Mouse (Mus musculus) left cerebral cortex, adult 8-10 months (tissue): ENCODE results near the gene Gck. TPM values are rescaled to one million over a fixed set of nuclear protein-coding genes. Genes with fewer than 3 reads are reported as not detected.

Experiments
- total RNA-seq, 4 experiments: library from RNA; stranded (reverse); gene quantifications; 2 replicates each; pipeline ENCODE4 v1.2.4; 2022

Gene Gck
- total RNA-seq, 4 experiments from 2014 or later, result 0.81 to 2.3 (median 1.2) TPM

Other genes with a start within 250 kb of the Gck start
- gene Mrps24, start 234.4 kb downstream of the Gck start, total RNA-seq, result 10 to 100 TPM; 58.0 to 65.8 (median 61.4) TPM
- 10 to 100 TPM; 71.7 to 74.7 (median 73.3) TPM for gene Urgcp, start 187.7 kb downstream of the Gck start, total RNA-seq
- 10 to 100 TPM; 59.1 to 73.2 (median 66.7) TPM for gene Dbnl, start 161.6 kb downstream of the Gck start, total RNA-seq
- gene Pgam2, start 146.3 kb downstream of the Gck start, total RNA-seq, result 10 to 100 TPM in 3 of 4 experiments, 1 to 10 TPM in 1; 8.3 to 11.8 (median 10.7) TPM
- gene Polm, start 112.1 kb downstream of the Gck start, total RNA-seq, result 10 to 100 TPM in 3 of 4 experiments, 1 to 10 TPM in 1; 9.8 to 14.5 (median 13.4) TPM
- gene Aebp1, start 88.1 kb downstream of the Gck start, total RNA-seq, result 10 to 100 TPM; 22.3 to 25.7 (median 24.6) TPM
- 10 to 100 TPM; 22.1 to 26.9 (median 23.4) TPM for gene Pold2, start 71.8 kb downstream of the Gck start, total RNA-seq
- gene Myl7, start 51.3 kb downstream of the Gck start, total RNA-seq, result not detected
- 10 to 100 TPM; 77.3 to 84.9 (median 82.7) TPM for gene Ykt6, start 5.6 kb upstream of the Gck start, total RNA-seq
- gene Camk2b, start 116.3 kb upstream of the Gck start, total RNA-seq, result 100 to 1,000 TPM; 652 to 710 (median 699) TPM
- gene A730071L15Rik, start 249.9 kb upstream of the Gck start, total RNA-seq, result under 1 TPM; 0.30 to 0.53 (median 0.39) TPM